16 mouse cellular contexts compared by ENCODE assay signal in genomic region chr12:82710376-82710775, GRCm38 (mm10).
"Had no signal": no experiment of that assay in that cellular context is flagged by ENCODE, and none has a peak within 500 bp of the region (broad histone marks: within the 10 kb centered on the region; RNA-seq: fewer than 3 reads in every experiment).

No protein-coding gene starts in this region.

- DNase-seq: cerebellum, adult 8-10 months; cerebellum, adult 9-10 months; cerebellum, adult 9-11 months; cerebellum, postnatal 10 days; cerebellum, postnatal 14 days; cerebellum, postnatal 25 days; cerebellum, postnatal 36 days; embryo, embryonic 11 days; forebrain, postnatal 0 days; gastrocnemius, adult 2 months; gastrocnemius, postnatal 10 days; gastrocnemius, postnatal 14 days; gastrocnemius, postnatal 25 days; gastrocnemius, postnatal 36 days; heart, adult 18-20 months; heart, adult 2 months had no signal
